Mouse (Mus musculus) bone marrow macrophage, adult 2 months (primary cell): ENCODE measurements at regions not wholly inside any gene's neighbourhood (a gene's known extent, or its start where the extent isn't known, plus 50 kb on each side); places are given as distances from the start of the nearest gene placed in this dataset.

ENCODE experiments used
- CTCF ChIP-seq: IDR thresholded peaks from 2 replicates; pipeline ENCODE4 v1.5.1; 2012; ENCODE audit warnings: low read depth, mild to moderate bottlenecking, low read length, moderate library complexity
- POLR2A ChIP-seq: IDR thresholded peaks from 2 replicates; pipeline ENCODE4 v1.6.1; 2012; ENCODE audit warnings: mild to moderate bottlenecking, low read depth, low read length, borderline replicate concordance

DNA sequence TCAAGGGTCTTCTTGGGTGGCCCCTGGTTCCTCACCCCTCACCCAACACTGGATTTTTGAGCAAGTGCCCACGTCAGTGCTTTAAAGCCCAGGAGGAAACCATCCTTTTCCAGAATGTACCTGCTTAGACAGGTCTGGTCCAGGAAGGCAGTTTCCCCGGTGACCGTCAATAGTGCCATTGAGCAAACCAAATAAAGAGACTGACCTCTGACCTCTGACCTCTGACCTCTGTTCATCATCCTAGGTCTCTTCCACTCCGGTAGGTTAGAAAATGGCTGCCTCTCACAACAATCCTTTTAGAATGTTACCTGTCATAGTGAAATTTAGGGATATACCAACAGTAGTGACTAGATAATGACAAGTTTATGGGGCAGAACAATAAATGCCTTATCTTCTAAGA lies 164.5 kb downstream of the Calcrl start:
- TF ChIP-seq CTCF (no peak), POLR2A (no peak)
